Mouse (Mus musculus) lung, embryonic 14.5 days (tissue): ENCODE measurements at regions not wholly inside any gene's neighbourhood (a gene's known extent, or its start where the extent isn't known, plus 50 kb on each side); places are given as distances from the start of the nearest gene placed in this dataset.

Experiments used
- ATAC-seq: fragments of 200-750 bp; cut with Nextera tagmentation; 2 replicates; pipeline ENCODE4 v1.8.0; 2017; ENCODE audit warnings: mild to moderate bottlenecking, moderate TSS enrichment, moderate library complexity; ENCODE audit not compliant: insufficient read depth
- DNase-seq: peaks from one replicate; pipeline ENCODE4 v3.0.0-alpha.2; 2015
- H3K27ac ChIP-seq: fragments of 300-500 bp; sonication (generic); 2 replicates; pipeline ENCODE4 v1.5.1; 2014; ENCODE audit warnings: low read depth, mild to moderate bottlenecking, moderate library complexity
- H3K27me3 ChIP-seq: fragments of 300-500 bp; sonication (generic); 2 replicates; pipeline ENCODE4 v1.6.1; 2014; ENCODE audit warnings: low read length, control low read depth; ENCODE audit not compliant: insufficient read depth
- H3K36me3 ChIP-seq: fragments of 300-500 bp; sonication (generic); 2 replicates; pipeline ENCODE4 v1.6.1; 2014; ENCODE audit warnings: control low read depth; ENCODE audit not compliant: insufficient read depth
- H3K4me1 ChIP-seq: fragments of 300-500 bp; sonication (generic); 2 replicates; pipeline ENCODE4 v1.6.1; 2014; ENCODE audit warnings: antibody characterized with exemption, control low read depth; ENCODE audit not compliant: insufficient read depth
- H3K4me2 ChIP-seq: fragments of 300-500 bp; sonication (generic); 2 replicates; pipeline ENCODE4 v1.6.1; 2014; ENCODE audit warnings: mild to moderate bottlenecking
- H3K4me3 ChIP-seq: fragments of 300-500 bp; sonication (generic); 2 replicates; pipeline ENCODE4 v1.5.1; 2014; ENCODE audit warnings: low read depth, low read length
- H3K9ac ChIP-seq: fragments of 300-500 bp; sonication (generic); 2 replicates; pipeline ENCODE4 v1.6.1; 2014
- H3K9me3 ChIP-seq: fragments of 300-500 bp; sonication (generic); 2 replicates; pipeline ENCODE4 v1.6.1; 2016; ENCODE audit warnings: low read depth, low read length, control low read depth
- CTCF ChIP-seq: IDR thresholded peaks from 2 replicates; pipeline ENCODE4 v1.5.1; 2016; ENCODE audit warnings: antibody characterized with exemption, low read depth
- WGBS: fragments of 180-500 bp; shearing (Covaris S2); extraction: QIAGEN DNeasy Blood & Tissue Kit; methylation state at CpG from one replicate; pipeline ENCODE4 v1.1.7; 2014; 5-methylcytosine and 5-hydroxymethylcytosine counted together

DNA sequence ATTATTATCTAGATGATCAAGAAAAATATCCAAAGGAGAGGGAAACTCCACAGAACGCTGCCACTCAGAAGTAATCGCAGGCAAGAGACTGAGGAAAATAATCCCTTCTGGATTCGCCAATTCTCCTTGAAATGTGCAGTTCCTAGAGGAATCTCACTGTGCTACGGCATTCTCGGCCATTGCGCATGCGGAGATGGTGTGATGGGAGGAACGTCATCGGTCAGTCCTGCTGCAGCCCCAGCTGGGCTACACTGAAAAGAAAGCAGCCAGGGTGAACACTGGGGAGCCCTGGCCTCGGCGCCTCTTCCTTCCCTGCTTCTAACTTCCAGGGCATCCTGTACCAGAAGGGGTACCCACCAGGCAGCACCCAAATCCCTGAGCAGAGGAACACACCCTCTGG lies 548.0 kb upstream of the Gm19410 start:
- H3K9ac ChIP-seq, result no peak overlapping the region
- no peak for TF ChIP-seq CTCF
- no peak overlapping the region for H3K27ac ChIP-seq
- ATAC-seq, result no peak
- WGBS, result 87% methylated on average over 11 of the region's 11 CpGs
- no peak for DNase-seq
- no peaks in the 10 kb centered on the region for H3K27me3 ChIP-seq
- H3K36me3 ChIP-seq, result no peaks in the 10 kb centered on the region
- H3K9me3 ChIP-seq, result no peaks in the 10 kb centered on the region
- H3K4me1 ChIP-seq, result no peaks in the 10 kb centered on the region
- no peak overlapping the region for H3K4me2 ChIP-seq
- no peak overlapping the region for H3K4me3 ChIP-seq

- H3K36me3 ChIP-seq, result no peaks in the 10 kb centered on the region
- WGBS, result 67% methylated on average over 4 of the region's 4 CpGs
- H3K4me2 ChIP-seq, result no peak overlapping the region
- no peaks in the 10 kb centered on the region for H3K9me3 ChIP-seq
- H3K27me3 ChIP-seq, result no peaks in the 10 kb centered on the region
- no peak overlapping the region for H3K27ac ChIP-seq
- DNase-seq (no peak), ATAC-seq (no peak)
- H3K4me1 ChIP-seq, result no peaks in the 10 kb centered on the region
- H3K4me3 ChIP-seq, result no peak overlapping the region
- TF ChIP-seq CTCF, result no peak
- no peak overlapping the region for H3K9ac ChIP-seq
These were observed 547.3 kb upstream of the Gm19410 start for GRCm38 (mm10) chr8:35218327-35218726.

DNA sequence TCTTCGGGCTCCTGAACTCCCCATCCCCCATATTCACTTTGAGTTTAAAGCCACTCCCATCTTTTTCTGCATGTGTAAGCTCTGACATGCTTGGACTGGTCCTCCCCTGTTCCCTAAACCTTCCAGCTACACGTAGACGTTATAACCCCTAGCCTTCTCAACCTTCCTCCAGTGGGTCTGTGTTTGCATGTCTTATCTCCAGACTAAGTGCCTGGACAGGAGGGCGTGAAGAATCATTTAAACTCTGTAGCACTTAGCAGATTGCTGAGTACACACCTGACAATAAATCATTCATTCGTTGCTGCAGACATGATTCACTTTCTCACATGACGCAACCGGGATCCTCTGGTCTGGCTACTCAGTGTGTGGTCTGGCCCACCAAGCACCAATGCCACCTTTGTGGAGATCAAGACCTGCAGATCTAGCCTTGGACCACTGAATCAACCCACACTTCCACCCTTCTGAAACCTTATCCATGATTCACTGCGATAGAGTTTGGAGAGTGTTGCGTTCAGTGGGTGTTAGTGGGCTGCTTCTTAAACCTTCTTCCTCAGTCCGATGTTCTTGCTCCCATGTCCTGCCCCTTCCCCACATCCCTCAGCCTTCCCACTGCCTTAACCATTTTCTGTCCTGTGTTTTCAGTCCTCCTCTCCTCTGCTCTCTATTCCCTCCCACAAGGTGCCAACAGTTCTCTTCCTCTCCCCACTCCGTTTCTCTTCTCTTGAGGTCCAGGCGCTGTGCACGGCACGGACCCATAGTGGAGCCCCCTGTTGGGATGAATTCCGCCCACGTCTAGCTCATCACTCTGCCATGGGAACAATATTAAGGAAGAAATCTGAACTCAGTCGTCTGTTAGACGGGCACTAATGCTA lies 541.3 kb upstream of the Gm19410 start:
- H3K4me1 ChIP-seq, result peaks cover 3% of the 10 kb centered on the region; the same call in 1 of the 2 replicates
- ATAC-seq (peak; percentile 94), DNase-seq (peak; percentile 57)
- H3K9me3 ChIP-seq, result no peaks in the 10 kb centered on the region
- TF ChIP-seq CTCF, result peak; percentile 38
- peak overlapping the region; percentile 84 for H3K27ac ChIP-seq
- WGBS, result 50% methylated on average over 18 of the region's 18 CpGs
- H3K4me3 ChIP-seq, result no peak overlapping the region
- peak overlapping the region; percentile 21 for H3K4me2 ChIP-seq
- H3K9ac ChIP-seq, result no peak overlapping the region
- H3K27me3 ChIP-seq, result no peaks in the 10 kb centered on the region
- H3K36me3 ChIP-seq, result no peaks in the 10 kb centered on the region

GRCm38 (mm10) chr8:35224925-35225244 lies 540.7 kb upstream of the Gm19410 start:
- Histone ChIP-seq H3K4me3 (no peak overlapping the region), H3K27ac (peak overlapping the region; percentile 84), H3K4me1 (peaks cover 3% of the 10 kb centered on the region; the same call in 1 of the 2 replicates), H3K36me3 (no peaks in the 10 kb centered on the region), H3K9me3 (no peaks in the 10 kb centered on the region), H3K9ac (no peak overlapping the region), H3K4me2 (peak overlapping the region; percentile 21; the same call in 1 of the 2 replicates), H3K27me3 (no peaks in the 10 kb centered on the region)
- ATAC-seq (peak; percentile 67), DNase-seq (peak; percentile 61)
- TF ChIP-seq CTCF, result no peak
- 64% methylated on average over 7 of the region's 7 CpGs for WGBS

DNA sequence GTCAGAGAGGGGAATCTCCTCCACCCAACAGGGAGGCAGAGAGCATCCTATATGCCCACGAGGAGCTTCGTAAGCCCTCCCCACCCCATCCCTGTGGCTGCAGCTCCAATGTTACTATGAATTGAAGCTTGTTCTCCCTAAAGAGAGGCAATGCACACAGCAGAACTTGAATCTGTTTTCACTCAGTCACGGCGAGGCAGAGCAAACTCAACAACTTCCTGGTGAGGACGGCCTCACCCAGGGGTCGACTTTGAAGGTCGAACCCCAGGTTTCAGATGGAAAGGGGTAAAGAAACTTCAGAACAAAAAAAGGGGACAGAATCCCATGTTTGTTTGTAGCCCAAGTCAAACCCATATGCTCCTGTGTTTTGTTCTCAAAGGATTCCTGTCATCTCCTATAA lies 538.5 kb upstream of the Gm19410 start:
- no peak for TF ChIP-seq CTCF
- WGBS, result 53% methylated on average over 7 of the region's 7 CpGs
- H3K9ac ChIP-seq, result no peak overlapping the region
- H3K9me3 ChIP-seq, result no peaks in the 10 kb centered on the region
- no peaks in the 10 kb centered on the region for H3K27me3 ChIP-seq
- H3K4me1 ChIP-seq, result peaks cover 3% of the 10 kb centered on the region; the same call in 1 of the 2 replicates
- peak overlapping the region; percentile 46; the same call in 1 of the 2 replicates for H3K27ac ChIP-seq
- DNase-seq (no peak), ATAC-seq (no peak)
- H3K4me2 ChIP-seq, result no peak overlapping the region
- H3K4me3 ChIP-seq, result no peak overlapping the region
- no peaks in the 10 kb centered on the region for H3K36me3 ChIP-seq

GRCm38 (mm10) chr8:35228449-35228848 lies 537.1 kb upstream of the Gm19410 start:
- no peak overlapping the region for H3K4me3 ChIP-seq
- H3K4me2 ChIP-seq, result no peak overlapping the region
- H3K27ac ChIP-seq, result no peak overlapping the region
- H3K9me3 ChIP-seq, result no peaks in the 10 kb centered on the region
- H3K27me3 ChIP-seq, result no peaks in the 10 kb centered on the region
- ATAC-seq (no peak), DNase-seq (no peak)
- H3K36me3 ChIP-seq, result no peaks in the 10 kb centered on the region
- H3K9ac ChIP-seq, result no peak overlapping the region
- TF ChIP-seq CTCF, result no peak
- peaks cover 3% of the 10 kb centered on the region; the same call in 1 of the 2 replicates for H3K4me1 ChIP-seq
- WGBS, result 74% methylated on average over 7 of the region's 7 CpGs

DNA sequence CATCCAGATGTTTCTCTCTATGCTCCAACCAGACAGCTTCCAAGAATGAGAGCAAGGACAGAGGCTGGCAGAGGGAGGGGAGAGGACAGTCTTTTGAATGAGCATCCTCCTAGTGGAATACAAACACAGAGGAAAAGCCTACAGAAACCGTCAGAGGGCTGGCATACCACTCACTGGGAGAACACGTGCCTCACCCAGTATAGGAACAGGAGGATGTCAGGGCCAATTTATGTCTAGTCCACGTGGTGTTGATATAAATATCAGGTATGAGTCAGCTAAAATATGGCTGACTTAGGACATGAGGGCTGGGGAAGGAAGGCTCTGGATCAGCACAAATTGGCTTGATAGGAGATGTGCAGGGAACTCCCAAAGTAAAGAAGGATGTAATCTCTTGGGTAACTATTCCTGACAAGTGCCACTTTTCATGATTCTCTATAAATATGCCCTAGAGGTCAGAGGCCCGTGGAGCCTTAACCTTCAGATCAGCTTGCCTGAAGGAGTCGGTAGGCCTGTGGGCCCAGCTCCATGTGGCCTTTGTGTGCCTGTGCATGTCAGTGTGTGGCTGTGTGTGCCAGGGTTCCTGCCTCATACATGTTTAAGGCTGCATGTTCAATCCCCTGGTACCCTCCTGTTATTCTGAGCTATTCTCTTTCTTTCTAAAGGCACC lies 531.9 kb upstream of the Gm19410 start:
- Histone ChIP-seq H3K9me3 (no peaks in the 10 kb centered on the region), H3K27me3 (no peaks in the 10 kb centered on the region), H3K27ac (0 out of 2 replicates have a peak overlapping the region, but pooled peaks have one; percentile 1), H3K4me2 (no peak overlapping the region), H3K4me3 (no peak overlapping the region), H3K4me1 (peaks cover 5% of the 10 kb centered on the region; the same call in 1 of the 2 replicates), H3K36me3 (no peaks in the 10 kb centered on the region), H3K9ac (no peak overlapping the region)
- no peak for DNase-seq
- TF ChIP-seq CTCF, result no peak
- 48% methylated on average over 5 of the region's 5 CpGs for WGBS
- ATAC-seq, result no peak
